Mouse (Mus musculus) cortical plate, adult 2 months (tissue): ENCODE measurements around the gene Itfg2. TPM values are rescaled to one million over a fixed set of nuclear protein-coding genes. Genes with fewer than 3 reads are reported as not detected.

ENCODE experiments used
- H3K27ac ChIP-seq: fragments of 200-500 bp; 2 replicates; pipeline ENCODE4 v1.5.1; 2012; ENCODE audit warnings: low read length, control low read depth, inconsistent platforms; ENCODE audit not compliant: insufficient read depth
- H3K4me1 ChIP-seq: fragments of 200-500 bp; 2 replicates; pipeline ENCODE4 v1.6.1; 2011; ENCODE audit warnings: low read length; ENCODE audit not compliant: control insufficient read depth, insufficient read depth
- H3K4me3 ChIP-seq: fragments of 200-500 bp; 2 replicates; pipeline ENCODE4 v1.5.1; 2011; ENCODE audit warnings: mild to moderate bottlenecking, low read length, control low read depth; ENCODE audit not compliant: insufficient read depth
- CTCF ChIP-seq: fragments of 200-500 bp; IDR thresholded peaks from 2 replicates; pipeline ENCODE4 v1.5.1; 2011; ENCODE audit warnings: mild to moderate bottlenecking, control low read depth, low read length; ENCODE audit not compliant: insufficient read depth; ENCODE audit errors: extremely low read depth
- POLR2A ChIP-seq: fragments of 200-500 bp; IDR thresholded peaks from 2 replicates; pipeline ENCODE4 v1.6.1; 2011; ENCODE audit warnings: mild to moderate bottlenecking, low read length, control low read depth; ENCODE audit not compliant: insufficient read depth; ENCODE audit errors: extremely low read depth
- polyA plus RNA-seq: library from polyadenylated mRNA; depleted of rRNA; stranded (reverse); fragments of >200 nt; gene quantifications from 2 replicates; pipeline ENCODE4 v1.2.3, GENCODE M21; 2012; rRNA removed

The Itfg2 gene
- polyA plus RNA-seq, 1 experiment = 19.3 TPM

- TF ChIP-seq POLR2A (no peak), CTCF (no peak)
Observed at GRCm38 (mm10) chr6:128370040-128370439, 54.7 kb downstream of the Itfg2 start.

GRCm38 (mm10) chr6:128366466-128366865 is 58.3 kb downstream of the Itfg2 start:
- Histone ChIP-seq H3K4me1 (no peaks in the 10 kb centered on the region), H3K27ac (no peak overlapping the region), H3K4me3 (no peak overlapping the region)
- no peak for TF ChIP-seq CTCF
- TF ChIP-seq POLR2A = no peak

More at GRCm38 (mm10) chr6:128370040-128370439, 54.7 kb downstream of the Itfg2 start:
- Histone ChIP-seq H3K27ac (no peak overlapping the region), H3K4me3 (no peak overlapping the region), H3K4me1 (peaks cover 2% of the 10 kb centered on the region; the same call in 1 of the 2 replicates)

GRCm38 (mm10) chr6:128364721-128365120 is 60.0 kb downstream of the Itfg2 start:
- Histone ChIP-seq H3K4me1 (no peaks in the 10 kb centered on the region), H3K27ac (no peak overlapping the region), H3K4me3 (no peak overlapping the region)
- TF ChIP-seq CTCF (no peak), POLR2A (no peak)

GRCm38 (mm10) chr6:128363007-128363825 is 61.5 kb downstream of the Itfg2 start:
- H3K4me3 ChIP-seq = peak overlapping the region; percentile 53; the same call in 1 of the 2 replicates
- no peak overlapping the region for H3K27ac ChIP-seq
- no peaks in the 10 kb centered on the region for H3K4me1 ChIP-seq
- TF ChIP-seq CTCF (no peak), POLR2A (no peak)

GRCm38 (mm10) chr6:128362381-128363006 is 62.2 kb downstream of the Itfg2 start, which contains the start of the genes Rhno1 and Foxm1:
Gene Rhno1, minus strand, starts transcription at chr6:128362911.
Gene Foxm1, plus strand, starts transcription at chr6:128362967.
- H3K27ac ChIP-seq = no peak within 1 kb of the TSS
- H3K4me3 ChIP-seq = peak within 1 kb of the TSS; percentile 53
- H3K4me1 ChIP-seq = no peaks in the 10 kb centered on the region
- TF ChIP-seq POLR2A = no peak
- TF ChIP-seq CTCF = no peak

- Histone ChIP-seq H3K4me1 (no peaks in the 10 kb centered on the region), H3K27ac (no peak overlapping the region), H3K4me3 (peak overlapping the region; percentile 53)
- TF ChIP-seq POLR2A (no peak), CTCF (no peak)
Observed at GRCm38 (mm10) chr6:128361901-128362300, 62.8 kb downstream of the Itfg2 start.

Other genes with a start within 250 kb of the Itfg2 start
- 0.42 and 0.63 TPM in 2 replicates for gene Tead4, start 124.1 kb downstream of the Itfg2 start, polyA plus RNA-seq
- gene Tulp3, start 69.1 kb downstream of the Itfg2 start, polyA plus RNA-seq = 27.2 and 27.8 TPM in 2 replicates
- 11.8 and 12.2 TPM in 2 replicates for gene Rhno1, start 62.0 kb downstream of the Itfg2 start, polyA plus RNA-seq
- 1.7 and 2.5 TPM in 2 replicates for gene Foxm1, start 62.0 kb downstream of the Itfg2 start, polyA plus RNA-seq
- 2.8 and 4.3 TPM in 2 replicates for gene Tex52, start 49.5 kb downstream of the Itfg2 start, polyA plus RNA-seq
- 0.40 TPM in 1 of 2 replicates, not detected in the other for gene Gm44596, start 49.4 kb downstream of the Itfg2 start, polyA plus RNA-seq
- 16.1 and 19.5 TPM in 2 replicates for gene Nrip2, start 25.6 kb downstream of the Itfg2 start, polyA plus RNA-seq
- 116 and 118 TPM in 2 replicates for gene Fkbp4, start 13.7 kb upstream of the Itfg2 start, polyA plus RNA-seq
- gene Pzp, start 101.8 kb upstream of the Itfg2 start, polyA plus RNA-seq = 0.04 TPM in 1 of 2 replicates, not detected in the other
- 30.6 and 32.4 TPM in 2 replicates for gene A2ml1, start 156.7 kb upstream of the Itfg2 start, polyA plus RNA-seq
- gene Klrb1a, start 198.6 kb upstream of the Itfg2 start, polyA plus RNA-seq = not detected in 2 replicates
- not detected in 2 replicates for gene Clec2h, start 237.5 kb upstream of the Itfg2 start, polyA plus RNA-seq